Mouse (Mus musculus) inflammation-experienced regulatory T-cells, adult 16 weeks (primary cell): ENCODE results near the gene Cyp2d34. TPM values are rescaled to one million over a fixed set of nuclear protein-coding genes. Genes with fewer than 3 reads are reported as not detected.

Source experiments
- polyA plus RNA-seq: library from polyadenylated mRNA; unstranded; fragments of 100-300 nt; shearing (Covaris generic); gene quantifications from one replicate; pipeline ENCODE4 v1.2.1, GENCODE M21; 2017

The Cyp2d34 gene
- not detected for polyA plus RNA-seq

GRCm38 (mm10) chr15:82620531-82621202 lies at the start of gene Cyp2d34:
Gene Cyp2d34, minus strand, starts transcription at chr15:82620946.

Other genes starting within 250 kb of the Cyp2d34 start
- 9.4 TPM for gene Cyp2d22, start 240.7 kb downstream of the Cyp2d34 start, polyA plus RNA-seq
- gene Cyp2d11, start 226.9 kb downstream of the Cyp2d34 start, polyA plus RNA-seq, result not detected
- gene Cyp2d10, start 213.8 kb downstream of the Cyp2d34 start, polyA plus RNA-seq, result not detected
- gene Cyp2d9, start 187.5 kb downstream of the Cyp2d34 start, polyA plus RNA-seq, result not detected
- gene Cyp2d12, start 65.9 kb downstream of the Cyp2d34 start, polyA plus RNA-seq, result not detected
- gene Cyp2d40, start 143.2 kb upstream of the Cyp2d34 start, polyA plus RNA-seq, result not detected
- gene Cyp2d26, start 173.3 kb upstream of the Cyp2d34 start, polyA plus RNA-seq, result not detected